Mouse (Mus musculus) liver, postnatal 0 days (tissue): ENCODE data around the gene Sema6c. TPM values are rescaled to one million over a fixed set of nuclear protein-coding genes. Genes with fewer than 3 reads are reported as not detected.

Source experiments
- ATAC-seq: fragments of 200-750 bp; cut with Nextera tagmentation; 2 replicates; pipeline ENCODE4 v1.8.0; 2017; ENCODE audit warnings: mild to moderate bottlenecking, moderate library complexity
- DNase-seq: peaks from one replicate; pipeline ENCODE4 v3.0.0-alpha.2; 2016
- H3K27ac ChIP-seq: fragments of 300-500 bp; sonication (generic); 2 replicates; pipeline ENCODE4 v1.5.1; 2014; ENCODE audit warnings: antibody characterized with exemption, moderate library complexity, mild to moderate bottlenecking, low read depth
- H3K27me3 ChIP-seq: fragments of 300-500 bp; sonication (generic); 2 replicates; pipeline ENCODE4 v1.6.1; 2014; ENCODE audit warnings: low read length, control low read depth, mixed read lengths; ENCODE audit not compliant: insufficient read depth
- H3K36me3 ChIP-seq: fragments of 300-500 bp; sonication (generic); replicated peaks from 2 replicates; pipeline ENCODE4 v1.6.1; 2014; ENCODE audit warnings: mild to moderate bottlenecking, control low read depth, low read length, moderate library complexity, mixed read lengths; ENCODE audit not compliant: insufficient read depth
- H3K4me1 ChIP-seq: fragments of 300-500 bp; sonication (generic); 2 replicates; pipeline ENCODE4 v1.6.1; 2014; ENCODE audit warnings: antibody characterized with exemption, mild to moderate bottlenecking, control low read depth; ENCODE audit not compliant: insufficient read depth
- H3K4me2 ChIP-seq: fragments of 300-500 bp; sonication (generic); 2 replicates; pipeline ENCODE4 v1.6.1; 2014; ENCODE audit warnings: low read depth, mild to moderate bottlenecking, low read length, moderate library complexity, mixed read lengths
- H3K4me3 ChIP-seq: fragments of 300-500 bp; sonication (generic); 2 replicates; pipeline ENCODE4 v1.5.1; 2014; ENCODE audit warnings: low read depth, low read length
- H3K9ac ChIP-seq: fragments of 300-500 bp; sonication (generic); replicated peaks from 2 replicates; pipeline ENCODE4 v1.6.1; 2014; ENCODE audit warnings: mild to moderate bottlenecking, moderate library complexity
- H3K9me3 ChIP-seq: fragments of 300-500 bp; sonication (generic); 2 replicates; pipeline ENCODE4 v1.6.1; 2016; ENCODE audit warnings: mild to moderate bottlenecking, control low read depth, low read length, mixed read lengths
- CTCF ChIP-seq: sonication (generic); IDR thresholded peaks from 2 replicates; pipeline ENCODE4 v1.5.1; 2016; ENCODE audit warnings: antibody characterized with exemption, low read depth
- EP300 ChIP-seq: IDR thresholded peaks from 2 replicates; pipeline ENCODE4 v1.6.1; 2016; ENCODE audit warnings: antibody characterized with exemption, low read depth, mild to moderate bottlenecking
- WGBS: fragments of 180-500 bp; shearing (Covaris S2); extraction: QIAGEN DNeasy Blood & Tissue Kit; methylation state at CpG from one replicate; pipeline ENCODE4 v1.1.7; 2014; ENCODE audit not compliant: insufficient replicate concordance; 5-methylcytosine and 5-hydroxymethylcytosine counted together
- polyA plus RNA-seq: library from polyadenylated mRNA; unstranded; fragments of >200 nt; fragmentation: Nextera tagmentation; extraction: Ambion mirVana; gene quantifications from 2 replicates; pipeline ENCODE4 v1.2.1, GENCODE M21; 2015

The Sema6c gene
- polyA plus RNA-seq, 1 experiment from 2014 or later, result 0.28 TPM

DNA sequence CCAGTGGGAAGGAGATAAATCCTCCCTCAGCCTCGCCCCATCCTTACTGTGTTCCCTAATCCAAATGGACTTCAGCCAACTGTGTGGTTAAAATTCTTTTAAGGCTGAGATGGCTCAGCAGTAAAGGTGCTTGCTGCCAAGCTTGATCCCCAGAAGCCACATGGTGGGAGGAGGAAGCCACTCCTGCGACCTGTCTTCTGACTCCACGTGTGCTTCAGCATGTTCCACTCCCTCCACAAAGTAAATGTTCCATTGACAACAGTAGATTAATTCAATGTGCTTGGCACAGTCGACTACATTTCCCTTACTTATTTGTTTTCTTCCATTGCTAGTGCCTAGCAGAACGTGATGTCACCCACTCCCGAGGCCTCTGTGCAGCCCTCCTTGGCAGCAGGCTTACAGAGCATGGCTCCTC lies 34.5 kb downstream of the Sema6c start:
- Histone ChIP-seq H3K27me3 (no peaks in the 10 kb centered on the region), H3K4me1 (no peaks in the 10 kb centered on the region), H3K9me3 (no peaks in the 10 kb centered on the region), H3K36me3 (peaks cover 76% of the 10 kb centered on the region), H3K9ac (no peak overlapping the region), H3K27ac (no peak overlapping the region), H3K4me2 (no peak overlapping the region), H3K4me3 (no peak overlapping the region)
- TF ChIP-seq EP300, result no peak
- TF ChIP-seq CTCF, result no peak
- 83% methylated on average over 6 of the region's 6 CpGs for WGBS
- DNase-seq (no peak), ATAC-seq (no peak)

DNA sequence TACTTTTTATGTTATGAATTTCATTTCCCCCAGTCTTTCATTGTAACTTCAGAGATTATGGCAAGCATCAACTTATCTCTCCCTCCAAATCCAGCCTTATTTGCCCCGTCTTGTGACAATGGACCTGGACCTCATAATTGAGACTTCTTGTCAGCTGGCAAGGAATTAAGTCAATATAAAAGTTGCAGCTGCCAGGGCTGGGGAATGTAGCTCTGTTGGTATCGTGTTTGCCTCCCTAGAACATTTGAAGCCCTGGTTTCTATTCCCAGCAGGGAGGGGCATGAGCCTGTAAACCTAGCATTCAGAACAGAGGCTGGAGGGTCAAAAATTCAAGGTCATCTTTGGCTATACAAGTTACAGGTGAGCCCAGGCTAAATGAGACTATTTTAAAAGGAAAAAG lies 35.5 kb downstream of the Sema6c start:
- H3K36me3 ChIP-seq, result peaks cover 77% of the 10 kb centered on the region
- 81% methylated on average over 2 of the region's 2 CpGs for WGBS

DNA sequence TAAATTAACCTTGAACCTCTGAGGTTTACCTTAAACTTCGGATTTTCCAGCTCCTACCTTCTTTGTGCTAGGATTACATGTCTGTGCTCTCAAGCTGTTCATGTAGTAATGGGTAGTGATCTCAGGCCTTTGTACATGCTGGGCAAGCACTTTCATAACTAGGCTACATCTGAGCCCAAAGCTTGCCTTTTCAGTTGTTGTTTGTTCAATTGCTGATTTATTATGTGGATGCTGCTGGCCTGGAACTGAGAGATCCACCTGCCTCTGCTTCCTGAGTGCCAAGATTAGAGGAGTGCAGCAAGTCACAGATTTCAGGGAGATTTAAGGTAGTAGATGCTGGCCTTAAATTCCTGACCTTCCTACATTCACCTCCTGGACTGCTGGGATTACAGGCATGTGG lies 38.8 kb downstream of the Sema6c start:
- H3K36me3 ChIP-seq, result peaks cover 93% of the 10 kb centered on the region
- DNase-seq, result no peak
- TF ChIP-seq EP300, result no peak
- no peak for TF ChIP-seq CTCF

More for the DNA sequence above, 35.5 kb downstream of the Sema6c start:
- Histone ChIP-seq H3K9ac (no peak overlapping the region), H3K4me1 (no peaks in the 10 kb centered on the region), H3K9me3 (no peaks in the 10 kb centered on the region), H3K27me3 (no peaks in the 10 kb centered on the region), H3K4me2 (no peak overlapping the region), H3K27ac (no peak overlapping the region), H3K4me3 (no peak overlapping the region)
- DNase-seq (no peak), ATAC-seq (no peak)
- no peak for TF ChIP-seq EP300
- no peak for TF ChIP-seq CTCF

DNA sequence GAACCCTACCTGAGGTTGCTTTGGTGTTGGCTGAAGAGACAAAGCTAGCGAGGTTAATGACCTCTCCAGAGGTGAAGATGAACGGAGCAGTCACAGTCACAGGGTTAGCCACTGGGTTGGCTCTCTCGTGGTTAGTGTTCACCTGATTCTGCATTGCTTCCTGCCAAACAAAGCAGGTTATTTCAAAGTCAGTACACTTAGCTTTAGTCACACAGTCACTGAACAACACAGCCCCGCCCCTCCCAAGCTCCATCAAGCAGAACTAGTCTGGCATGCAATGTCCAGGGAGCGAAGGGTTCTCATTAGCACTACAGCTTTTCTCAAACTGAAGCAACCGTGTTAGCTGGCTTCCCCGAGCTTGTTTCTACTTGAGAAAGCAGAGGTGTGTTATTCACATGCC lies 39.9 kb downstream of the Sema6c start:
- WGBS, result 83% methylated on average over 7 of the region's 7 CpGs
- no peak overlapping the region for H3K4me3 ChIP-seq
- no peaks in the 10 kb centered on the region for H3K27me3 ChIP-seq
- H3K9ac ChIP-seq, result no peak overlapping the region
- no peak for DNase-seq
- TF ChIP-seq EP300 (no peak), CTCF (no peak)
- H3K4me1 ChIP-seq, result no peaks in the 10 kb centered on the region
- H3K9me3 ChIP-seq, result no peaks in the 10 kb centered on the region
- no peak overlapping the region for H3K27ac ChIP-seq
- 0 out of 2 replicates have a peak, but pooled peaks have one; percentile 35 for ATAC-seq
- no peak overlapping the region for H3K4me2 ChIP-seq
- H3K36me3 ChIP-seq, result peaks cover 93% of the 10 kb centered on the region

More for the DNA sequence above, 38.8 kb downstream of the Sema6c start:
- ATAC-seq, result no peak
- H3K27me3 ChIP-seq, result no peaks in the 10 kb centered on the region
- H3K4me3 ChIP-seq, result no peak overlapping the region
- no peak overlapping the region for H3K4me2 ChIP-seq
- no peak overlapping the region for H3K9ac ChIP-seq
- 79% methylated on average over 1 of the region's 1 CpGs for WGBS
- H3K9me3 ChIP-seq, result no peaks in the 10 kb centered on the region
- no peaks in the 10 kb centered on the region for H3K4me1 ChIP-seq
- no peak overlapping the region for H3K27ac ChIP-seq

DNA sequence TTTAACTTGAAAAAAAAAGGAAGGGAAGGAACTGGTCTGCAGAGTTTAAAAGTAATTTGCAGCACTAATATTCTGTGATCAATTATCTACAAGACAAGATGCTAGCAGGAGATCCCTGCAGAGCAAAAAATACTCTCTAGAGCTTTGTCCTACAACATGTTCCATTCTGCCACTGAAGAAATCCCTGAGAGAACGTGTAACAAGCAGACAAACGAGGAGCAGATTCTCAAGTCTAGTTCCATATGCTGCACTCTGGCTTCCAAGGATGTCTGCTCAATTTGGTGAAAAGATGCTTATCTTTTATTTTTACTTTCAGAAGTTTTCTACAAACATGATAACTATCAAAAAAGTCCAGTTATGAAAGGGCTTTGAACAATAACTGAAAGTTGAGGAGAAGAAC lies 40.3 kb downstream of the Sema6c start:
- H3K27me3 ChIP-seq, result no peaks in the 10 kb centered on the region
- H3K4me2 ChIP-seq, result no peak overlapping the region
- no peaks in the 10 kb centered on the region for H3K4me1 ChIP-seq
- no peak for DNase-seq
- H3K4me3 ChIP-seq, result no peak overlapping the region
- no peak for ATAC-seq
- TF ChIP-seq CTCF, result no peak
- TF ChIP-seq EP300, result no peak
- peaks cover 93% of the 10 kb centered on the region for H3K36me3 ChIP-seq
- H3K9ac ChIP-seq, result no peak overlapping the region
- H3K27ac ChIP-seq, result no peak overlapping the region
- H3K9me3 ChIP-seq, result no peaks in the 10 kb centered on the region
- 86% methylated on average over 2 of the region's 2 CpGs for WGBS

DNA sequence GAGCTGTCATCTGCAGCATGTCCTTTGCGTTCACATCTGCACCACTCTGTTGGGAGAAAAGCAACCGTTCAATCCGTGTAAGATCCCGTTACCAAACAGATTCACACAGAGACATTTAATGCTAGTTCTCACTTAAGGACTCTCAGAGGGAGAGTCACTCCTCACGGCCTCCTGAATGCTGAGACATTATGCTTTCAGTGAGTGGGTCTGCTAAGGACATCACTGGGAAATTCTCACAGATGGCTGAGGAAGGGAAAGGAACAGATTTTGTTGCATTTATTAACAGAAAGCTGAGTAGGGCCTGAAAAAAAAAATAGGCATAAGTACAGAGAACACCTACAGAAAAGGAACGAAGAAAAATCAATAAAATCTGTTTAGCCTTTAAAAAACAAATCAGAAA lies 43.6 kb downstream of the Sema6c start:
- no peak for DNase-seq
- H3K9ac ChIP-seq, result no peak overlapping the region
- H3K36me3 ChIP-seq, result peaks cover 83% of the 10 kb centered on the region
- H3K27me3 ChIP-seq, result no peaks in the 10 kb centered on the region
- H3K4me2 ChIP-seq, result no peak overlapping the region
- no peak overlapping the region for H3K4me3 ChIP-seq
- no peak overlapping the region for H3K27ac ChIP-seq
- ATAC-seq, result no peak
- 86% methylated on average over 6 of the region's 6 CpGs for WGBS
- TF ChIP-seq EP300, result no peak
- TF ChIP-seq CTCF, result no peak
- no peaks in the 10 kb centered on the region for H3K9me3 ChIP-seq
- H3K4me1 ChIP-seq, result no peaks in the 10 kb centered on the region; the same call in 1 of the 2 replicates

DNA sequence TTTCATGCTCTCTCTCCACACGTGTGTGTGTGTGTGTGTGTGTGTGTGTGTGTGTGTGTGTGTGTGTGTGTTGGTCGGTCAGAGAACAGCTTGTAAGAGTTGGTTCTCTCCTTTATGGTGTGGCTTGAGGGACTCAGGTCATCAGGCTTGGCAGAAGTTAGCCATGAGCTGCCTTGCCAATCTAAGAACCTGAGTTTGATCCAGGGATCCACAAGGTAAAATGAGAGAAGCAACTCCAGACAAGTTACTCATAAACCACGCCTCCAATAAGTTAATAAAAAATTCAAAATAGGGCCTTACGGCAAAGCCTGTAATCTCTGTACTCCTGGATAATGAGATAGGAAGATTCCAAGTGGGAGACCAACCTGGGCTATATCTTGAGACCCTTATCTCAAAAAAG lies 48.0 kb downstream of the Sema6c start:
- no peak for DNase-seq
- H3K4me2 ChIP-seq, result no peak overlapping the region
- no peak overlapping the region for H3K27ac ChIP-seq
- no peak overlapping the region for H3K4me3 ChIP-seq
- ATAC-seq, result no peak
- H3K4me1 ChIP-seq, result no peaks in the 10 kb centered on the region; the same call in 1 of the 2 replicates
- no peaks in the 10 kb centered on the region for H3K9me3 ChIP-seq
- H3K9ac ChIP-seq, result no peak overlapping the region
- no peak for TF ChIP-seq CTCF
- no peak for TF ChIP-seq EP300
- H3K36me3 ChIP-seq, result peaks cover 56% of the 10 kb centered on the region
- 72% methylated on average over 4 of the region's 4 CpGs for WGBS
- H3K27me3 ChIP-seq, result no peaks in the 10 kb centered on the region
